Mouse (Mus musculus): ENCODE data around the gene Sit1. TPM values are rescaled to one million over a fixed set of nuclear protein-coding genes. Genes with fewer than 3 reads are reported as not detected.

Gene Sit1
- polyA plus RNA-seq, 1 experiment from 2014 or later, result not detected

DNA sequence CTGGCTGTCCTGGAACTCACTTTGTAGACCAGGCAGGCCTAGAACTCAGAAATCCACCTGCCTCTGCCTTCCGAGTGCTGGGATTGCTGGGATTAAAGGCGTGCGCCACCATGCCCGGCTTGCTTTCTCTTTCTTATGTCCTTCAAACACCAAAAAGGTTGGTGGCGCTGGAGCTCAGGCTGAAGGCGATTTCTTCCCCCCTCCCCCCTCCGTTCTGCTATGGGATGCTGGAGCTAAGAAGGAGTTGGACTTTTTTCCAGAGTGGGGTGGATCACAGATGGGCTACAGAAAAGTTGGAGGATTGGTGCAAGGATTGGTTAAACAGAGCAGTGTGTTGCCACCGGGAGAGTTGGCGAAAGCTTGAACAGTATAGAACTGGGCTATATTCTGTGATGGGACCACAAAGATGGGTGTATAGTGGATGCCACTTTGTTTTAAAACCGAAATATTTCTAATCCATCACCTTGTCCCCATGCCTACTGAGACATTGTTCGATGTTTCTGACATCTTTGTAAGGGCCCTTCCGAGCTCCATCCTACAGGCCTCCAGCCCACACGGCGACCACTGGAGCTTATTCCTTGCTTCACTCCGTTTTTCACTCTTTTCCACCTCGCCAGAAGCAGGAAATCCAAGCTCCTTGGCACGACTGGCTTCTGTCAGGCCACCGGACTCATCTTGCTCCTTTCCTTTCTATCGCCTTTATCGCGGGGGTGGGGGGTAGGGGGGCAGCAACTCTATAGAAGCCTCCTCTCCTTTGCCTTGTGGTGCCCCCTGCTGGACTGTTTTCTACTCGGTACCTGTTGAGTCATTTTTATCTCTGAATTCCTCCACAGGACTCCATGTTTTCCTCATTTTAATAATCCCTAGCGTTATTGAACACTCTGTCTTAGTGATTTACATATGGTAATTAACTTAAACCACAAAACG lies 4.4 kb downstream of the Sit1 start:
- H3K4me2 ChIP-seq (replicated peaks; ENCODE audit: low read depth), result no peak overlapping the region
- no peak overlapping the region for H3K27ac ChIP-seq (ENCODE audit: low read depth, low read length)
- no peak for ATAC-seq
- WGBS, result 56% methylated on average over 24 of the region's 24 CpGs
- H3K4me1 ChIP-seq (replicated peaks; ENCODE audit: control insufficient read depth, insufficient read depth, low read length), result peaks cover 3% of the 10 kb centered on the region; the same call in 1 of the 2 replicates
- H3K4me3 ChIP-seq (ENCODE audit: low read depth, low read length), result no peak overlapping the region
- no peaks in the 10 kb centered on the region for H3K36me3 ChIP-seq (ENCODE audit: control insufficient read depth, insufficient read depth)
- H3K9me3 ChIP-seq (ENCODE audit: control insufficient read depth), result no peaks in the 10 kb centered on the region
- peak; percentile 75 for TF ChIP-seq CTCF (IDR thresholded peaks at IDR 0.05; ENCODE audit: low read depth)
- no peaks in the 10 kb centered on the region for H3K27me3 ChIP-seq (replicated peaks; ENCODE audit: control insufficient read depth, insufficient read depth, low read length)
- H3K9ac ChIP-seq (ENCODE audit: low read depth, low read length), result no peak overlapping the region

- H3K27ac ChIP-seq (ENCODE audit: low read depth, low read length), result no peak overlapping the region; the same call in 1 of the 2 replicates
- WGBS, result 46% methylated on average over 8 of the region's 8 CpGs
- no peaks in the 10 kb centered on the region for H3K36me3 ChIP-seq (ENCODE audit: control insufficient read depth, insufficient read depth)
- no peak for TF ChIP-seq CTCF (IDR thresholded peaks at IDR 0.05; ENCODE audit: low read depth)
- H3K9me3 ChIP-seq (ENCODE audit: control insufficient read depth), result no peaks in the 10 kb centered on the region
- H3K4me1 ChIP-seq (replicated peaks; ENCODE audit: control insufficient read depth, insufficient read depth, low read length), result peaks cover 3% of the 10 kb centered on the region; the same call in 1 of the 2 replicates
- H3K4me3 ChIP-seq (ENCODE audit: low read depth, low read length), result peak overlapping the region; percentile 24
- H3K4me2 ChIP-seq (replicated peaks; ENCODE audit: low read depth), result peak overlapping the region; percentile 64
- H3K27me3 ChIP-seq (replicated peaks; ENCODE audit: control insufficient read depth, insufficient read depth, low read length), result no peaks in the 10 kb centered on the region
- ATAC-seq, result no peak
- no peak overlapping the region; the same call in 1 of the 2 replicates for H3K9ac ChIP-seq (ENCODE audit: low read depth, low read length)
Observed at GRCm38 (mm10) chr4:43478534-43478858, 5.0 kb downstream of the Sit1 start.

- Histone ChIP-seq H3K9ac (ENCODE audit: low read depth, low read length) (no peak overlapping the region; the same call in 1 of the 2 replicates), H3K27ac (ENCODE audit: low read depth, low read length) (no peak overlapping the region; the same call in 1 of the 2 replicates), H3K4me1 (replicated peaks; ENCODE audit: control insufficient read depth, insufficient read depth, low read length) (peaks cover 3% of the 10 kb centered on the region; the same call in 1 of the 2 replicates), H3K9me3 (ENCODE audit: control insufficient read depth) (no peaks in the 10 kb centered on the region), H3K36me3 (ENCODE audit: control insufficient read depth, insufficient read depth) (no peaks in the 10 kb centered on the region), H3K4me2 (replicated peaks; ENCODE audit: low read depth) (peak overlapping the region; percentile 64), H3K27me3 (replicated peaks; ENCODE audit: control insufficient read depth, insufficient read depth, low read length) (no peaks in the 10 kb centered on the region), H3K4me3 (ENCODE audit: low read depth, low read length) (peak overlapping the region; percentile 24)
- TF ChIP-seq CTCF (IDR thresholded peaks at IDR 0.05; ENCODE audit: low read depth), result peak; percentile 77
- ATAC-seq, result peak; percentile 71
- WGBS, result 19% methylated on average over 11 of the region's 11 CpGs
Observed at GRCm38 (mm10) chr4:43477857-43478533, 5.5 kb downstream of the Sit1 start.

DNA sequence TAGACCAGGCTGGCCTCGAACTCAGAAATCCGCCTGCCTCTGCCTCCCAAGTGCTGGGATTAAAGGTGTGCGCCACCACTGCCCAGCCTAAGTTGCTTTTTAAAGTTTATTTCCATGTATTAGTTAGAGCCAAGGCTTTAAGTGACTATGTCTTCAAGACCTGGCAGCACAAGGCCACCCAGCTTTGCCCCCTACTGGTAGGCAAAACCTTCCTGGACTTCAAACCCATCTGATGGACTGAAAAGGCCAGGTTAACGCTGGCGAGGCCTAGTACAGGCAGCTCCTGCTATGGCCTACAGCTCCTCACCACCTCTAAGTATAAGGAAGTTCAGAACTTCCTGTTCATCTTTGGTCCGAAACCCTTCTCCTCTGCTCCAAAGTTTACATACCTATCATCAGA lies 6.9 kb downstream of the Sit1 start:
- peak; percentile 59 for TF ChIP-seq CTCF (IDR thresholded peaks at IDR 0.05; ENCODE audit: low read depth)
- no peak overlapping the region for H3K4me3 ChIP-seq (ENCODE audit: low read depth, low read length)
- H3K27ac ChIP-seq (ENCODE audit: low read depth, low read length), result no peak overlapping the region
- no peak for ATAC-seq
- WGBS, result 85% methylated on average over 6 of the region's 6 CpGs
- no peaks in the 10 kb centered on the region for H3K36me3 ChIP-seq (ENCODE audit: control insufficient read depth, insufficient read depth)
- H3K9ac ChIP-seq (ENCODE audit: low read depth, low read length), result no peak overlapping the region
- H3K4me2 ChIP-seq (replicated peaks; ENCODE audit: low read depth), result no peak overlapping the region
- no peaks in the 10 kb centered on the region for H3K9me3 ChIP-seq (ENCODE audit: control insufficient read depth)
- no peaks in the 10 kb centered on the region for H3K27me3 ChIP-seq (replicated peaks; ENCODE audit: control insufficient read depth, insufficient read depth, low read length)
- H3K4me1 ChIP-seq (replicated peaks; ENCODE audit: control insufficient read depth, insufficient read depth, low read length), result peaks cover 3% of the 10 kb centered on the region; the same call in 1 of the 2 replicates

- no peaks in the 10 kb centered on the region for H3K36me3 ChIP-seq (ENCODE audit: control insufficient read depth, insufficient read depth)
- no peak overlapping the region for H3K4me3 ChIP-seq (ENCODE audit: low read depth, low read length)
- peaks cover 3% of the 10 kb centered on the region; the same call in 1 of the 2 replicates for H3K4me1 ChIP-seq (replicated peaks; ENCODE audit: control insufficient read depth, insufficient read depth, low read length)
- no peak overlapping the region for H3K9ac ChIP-seq (ENCODE audit: low read depth, low read length)
- H3K27me3 ChIP-seq (replicated peaks; ENCODE audit: control insufficient read depth, insufficient read depth, low read length), result no peaks in the 10 kb centered on the region
- H3K9me3 ChIP-seq (ENCODE audit: control insufficient read depth), result no peaks in the 10 kb centered on the region
- TF ChIP-seq CTCF (IDR thresholded peaks at IDR 0.05; ENCODE audit: low read depth), result no peak
- ATAC-seq, result no peak
- 74% methylated on average over 1 of the region's 1 CpGs for WGBS
- no peak overlapping the region for H3K27ac ChIP-seq (ENCODE audit: low read depth, low read length)
- H3K4me2 ChIP-seq (replicated peaks; ENCODE audit: low read depth), result no peak overlapping the region
Observed at GRCm38 (mm10) chr4:43473636-43474035, 9.9 kb downstream of the Sit1 start.

GRCm38 (mm10) chr4:43470301-43470700 lies 13.2 kb downstream of the Sit1 start:
- Histone ChIP-seq H3K4me2 (replicated peaks; ENCODE audit: low read depth) (no peak overlapping the region), H3K9ac (ENCODE audit: low read depth, low read length) (no peak overlapping the region), H3K4me1 (replicated peaks; ENCODE audit: control insufficient read depth, insufficient read depth, low read length) (no peaks in the 10 kb centered on the region), H3K27me3 (replicated peaks; ENCODE audit: control insufficient read depth, insufficient read depth, low read length) (no peaks in the 10 kb centered on the region), H3K27ac (ENCODE audit: low read depth, low read length) (no peak overlapping the region), H3K4me3 (ENCODE audit: low read depth, low read length) (no peak overlapping the region), H3K9me3 (ENCODE audit: control insufficient read depth) (no peaks in the 10 kb centered on the region), H3K36me3 (ENCODE audit: control insufficient read depth, insufficient read depth) (no peaks in the 10 kb centered on the region)
- WGBS, result 91% methylated on average over 10 of the region's 10 CpGs
- no peak for TF ChIP-seq CTCF (IDR thresholded peaks at IDR 0.05; ENCODE audit: low read depth)
- ATAC-seq, result no peak

Data from intestine, postnatal 0 days (tissue).